Mouse (Mus musculus) frontal cortex, adult 2 months (tissue): ENCODE results near the gene Olfr1118. TPM values are rescaled to one million over a fixed set of nuclear protein-coding genes. Genes with fewer than 3 reads are reported as not detected.
"Not testable (repeated sequence)": the region's sequence is repeated elsewhere in the genome, so short reads cannot be mapped to it uniquely, and the experiment has no call there.

Experiments
- DNase-seq, 2 experiments: peaks; one replicate each; pipeline ENCODE4 v3.0.0; 2022; ENCODE audit warnings: low spot score in 1 of 2; ENCODE audit errors: extremely low spot score in 1 of 2
- polyA plus RNA-seq: library from polyadenylated mRNA; depleted of rRNA; stranded (reverse); fragments of >200 nt; gene quantifications from 2 replicates; pipeline ENCODE4 v1.2.3, GENCODE M21; 2012; rRNA removed

Gene Olfr1118
- polyA plus RNA-seq: not detected in 2 replicates

- DNase-seq: no peak
Measured at GRCm38 (mm10) chr2:87307281-87307680, at the start of gene Olfr1118. Olfr1118 (plus strand) TSS chr2:87307581.

DNA sequence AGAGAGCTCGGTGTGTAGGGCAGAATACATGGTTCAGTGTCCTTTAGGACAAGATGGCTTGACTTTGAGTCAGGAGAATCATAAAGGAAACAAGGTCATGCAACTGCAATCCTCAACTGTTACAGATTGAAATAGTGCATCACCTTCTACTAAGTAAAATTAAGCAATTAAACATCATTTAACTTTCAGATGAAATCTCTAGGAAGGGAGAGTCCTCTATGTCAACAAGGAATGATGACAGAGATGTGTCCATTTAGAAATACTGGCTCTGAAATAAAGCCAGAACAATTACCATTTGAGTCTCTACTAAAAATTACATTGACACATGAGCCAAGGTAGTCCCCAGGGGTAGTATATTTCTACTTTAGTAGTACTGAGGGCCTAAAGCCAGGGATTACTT, 40.1 kb upstream of the Olfr1118 start, which contains the start of gene Olfr1116:
Olfr1116 (plus strand) TSS at position 301 of the 400 bp plus-strand sequence.
- no peak for DNase-seq

DNA sequence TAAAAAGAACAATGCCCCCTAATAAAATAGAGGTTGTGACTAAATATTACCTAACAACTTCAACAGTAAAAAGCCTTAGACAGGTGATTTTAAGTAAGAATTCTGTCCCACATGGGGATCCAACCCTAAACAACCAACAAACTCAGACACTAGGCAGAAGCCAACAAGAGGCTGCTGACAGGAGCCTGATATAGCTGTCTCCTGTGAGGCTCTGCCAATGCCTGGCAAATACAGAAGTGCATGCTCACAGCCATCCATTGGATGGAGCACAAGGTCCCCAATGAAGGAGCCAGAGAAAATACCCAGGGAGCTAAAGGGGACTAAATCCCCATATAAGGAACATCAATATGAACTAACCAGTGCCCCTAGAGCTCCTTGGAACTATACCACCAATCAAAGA, 13.4 kb upstream of the Olfr1118 start:
- not testable (repeated sequence) for DNase-seq

- no peak for DNase-seq
Measured at GRCm38 (mm10) chr2:87354515-87354914, 47.1 kb downstream of the Olfr1118 start, which contains the start of gene Olfr1120. Olfr1120 (plus strand) TSS chr2:87354815.

GRCm38 (mm10) chr2:87360121-87360520, 52.7 kb downstream of the Olfr1118 start:
- not testable (repeated sequence) for DNase-seq

Other genes with a start within 250 kb of the Olfr1118 start
- gene Olfr1107, start 231.8 kb upstream of the Olfr1118 start, polyA plus RNA-seq: not detected in 2 replicates
- gene Olfr1109, start 211.6 kb upstream of the Olfr1118 start, polyA plus RNA-seq: not detected in 2 replicates
- gene Olfr259, start 193.0 kb upstream of the Olfr1118 start, polyA plus RNA-seq: not detected in 2 replicates
- 0.04 TPM in 1 of 2 replicates, not detected in the other for gene Olfr1110, start 167.3 kb upstream of the Olfr1118 start, polyA plus RNA-seq
- gene Olfr1111, start 155.0 kb upstream of the Olfr1118 start, polyA plus RNA-seq: not detected in 2 replicates
- gene Olfr1112, start 119.8 kb upstream of the Olfr1118 start, polyA plus RNA-seq: not detected in 2 replicates
- gene Olfr1113, start 98.6 kb upstream of the Olfr1118 start, polyA plus RNA-seq: not detected in 2 replicates
- not detected in 2 replicates for gene Olfr1115, start 59.6 kb upstream of the Olfr1118 start, polyA plus RNA-seq
- gene Olfr1116, start 40.0 kb upstream of the Olfr1118 start, polyA plus RNA-seq: not detected in 2 replicates
- gene Olfr1120, start 47.2 kb downstream of the Olfr1118 start, polyA plus RNA-seq: not detected in 2 replicates
- not detected in 2 replicates for gene Olfr1121, start 62.3 kb downstream of the Olfr1118 start, polyA plus RNA-seq
- gene Olfr1122, start 78.3 kb downstream of the Olfr1118 start, polyA plus RNA-seq: not detected in 2 replicates
- not detected in 2 replicates for gene Olfr1123, start 109.1 kb downstream of the Olfr1118 start, polyA plus RNA-seq
- gene Olfr1124, start 122.7 kb downstream of the Olfr1118 start, polyA plus RNA-seq: not detected in 2 replicates
- gene Olfr1126, start 146.4 kb downstream of the Olfr1118 start, polyA plus RNA-seq: not detected in 2 replicates
- not detected in 2 replicates for gene Pramel7, start 189.5 kb downstream of the Olfr1118 start, polyA plus RNA-seq
- gene Pramel6, start 199.0 kb downstream of the Olfr1118 start, polyA plus RNA-seq: not detected in 2 replicates
- not detected in 2 replicates for gene Olfr153, start 224.2 kb downstream of the Olfr1118 start, polyA plus RNA-seq
- gene Olfr1128, start 238.0 kb downstream of the Olfr1118 start, polyA plus RNA-seq: not detected in 2 replicates